Mouse (Mus musculus) cerebellum, adult 9-11 months (tissue): ENCODE results near the gene Zap70.
"Not testable (repeated sequence)": the region's sequence is repeated elsewhere in the genome, so short reads cannot be mapped to it uniquely, and the experiment has no call there.

Experiments used
- DNase-seq: peaks from one replicate; pipeline ENCODE4 v3.0.0; 2022

The Zap70 gene

DNA sequence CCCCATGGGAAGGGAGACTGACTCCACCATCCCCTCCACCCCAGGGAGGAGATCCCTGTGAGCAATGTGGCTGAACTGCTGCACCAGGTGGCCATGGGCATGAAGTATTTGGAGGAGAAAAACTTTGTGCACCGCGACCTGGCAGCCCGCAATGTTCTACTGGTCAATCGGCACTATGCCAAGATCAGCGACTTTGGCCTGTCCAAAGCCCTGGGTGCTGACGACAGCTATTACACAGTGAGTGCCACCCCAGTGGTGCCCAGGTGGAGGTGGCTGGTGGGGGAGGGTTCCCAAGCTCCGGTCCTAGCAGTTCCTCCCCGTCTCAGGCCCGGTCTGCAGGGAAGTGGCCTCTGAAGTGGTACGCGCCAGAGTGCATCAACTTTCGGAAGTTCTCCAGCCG is 19.2 kb downstream of the Zap70 start:
- no peak for DNase-seq

DNA sequence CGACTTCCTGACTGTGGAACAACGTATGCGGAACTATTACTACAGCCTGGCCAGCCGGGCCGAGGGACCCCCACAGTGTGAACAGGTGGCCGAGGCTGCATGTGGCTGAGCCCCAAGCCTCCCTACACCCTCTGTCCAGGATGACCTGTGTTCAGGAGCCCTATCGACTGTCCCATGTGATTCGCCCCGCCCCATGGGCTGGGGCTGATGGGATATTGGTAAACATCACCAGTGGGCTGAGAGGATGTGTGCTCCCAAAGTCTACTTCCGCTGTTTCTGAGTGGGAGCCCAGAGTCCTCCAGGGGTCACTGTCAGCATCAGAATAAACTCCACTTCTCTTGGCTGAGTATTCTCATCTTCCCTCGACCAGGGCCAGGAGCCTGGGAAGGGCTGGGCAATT is 20.9 kb downstream of the Zap70 start:
- DNase-seq = peak; percentile 45

DNA sequence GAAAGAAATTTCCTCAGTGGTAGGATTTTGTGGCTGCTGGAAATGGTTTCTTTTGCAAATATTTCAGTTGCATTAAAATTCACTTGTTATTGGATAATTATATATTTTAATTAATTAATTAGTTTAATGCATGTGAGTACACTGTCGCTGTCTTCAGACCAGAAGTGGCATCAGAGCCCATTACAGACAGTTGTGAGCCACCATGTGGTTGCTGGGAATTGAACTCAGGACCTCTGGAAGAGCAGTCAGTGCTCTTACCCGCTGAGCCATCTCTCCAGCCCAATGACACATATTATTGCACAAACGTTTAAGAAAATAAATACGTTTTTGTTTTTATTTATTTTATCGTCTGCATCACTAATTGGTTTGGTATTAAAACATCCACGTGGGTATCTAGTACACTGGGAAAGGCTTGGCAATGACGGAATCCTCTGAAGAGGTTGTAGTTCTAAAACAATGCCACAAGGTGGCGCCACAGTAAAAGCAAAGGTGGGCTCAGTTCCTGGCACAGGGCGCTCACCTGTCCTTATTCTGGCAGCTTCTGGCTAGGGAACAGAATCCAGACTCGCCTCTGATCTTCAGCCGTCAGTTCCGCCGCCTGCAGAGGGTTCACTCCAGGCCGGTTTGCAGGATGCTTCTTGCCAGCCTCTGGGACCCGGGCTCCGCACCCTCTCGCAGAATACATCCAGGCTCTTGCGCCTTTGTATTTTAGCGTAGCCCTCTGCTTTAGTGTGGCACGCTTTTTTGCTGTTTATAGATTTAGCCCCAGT is 23.0 kb downstream of the Zap70 start:
- peak; percentile 91 for DNase-seq

DNA sequence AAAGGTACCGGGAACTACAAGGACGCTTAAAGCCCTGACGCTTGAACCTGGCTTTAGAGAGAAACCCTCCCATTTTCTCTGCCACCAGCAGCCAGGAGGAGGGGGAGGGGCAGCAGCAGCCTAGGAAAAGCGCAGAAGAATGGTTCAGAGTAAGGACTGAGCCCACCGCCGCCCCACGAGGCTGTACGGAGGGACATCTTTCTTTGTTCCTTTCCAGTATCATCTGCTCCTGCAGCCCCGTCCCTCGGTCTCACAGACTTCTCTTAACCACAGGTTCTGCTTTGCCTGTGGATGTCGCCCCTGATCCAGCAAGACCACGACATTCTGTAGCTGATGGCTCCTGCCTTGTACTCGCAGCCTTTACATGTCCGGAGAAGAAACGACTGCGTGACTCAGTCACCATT is 23.6 kb downstream of the Zap70 start:
- DNase-seq = peak; percentile 40

DNA sequence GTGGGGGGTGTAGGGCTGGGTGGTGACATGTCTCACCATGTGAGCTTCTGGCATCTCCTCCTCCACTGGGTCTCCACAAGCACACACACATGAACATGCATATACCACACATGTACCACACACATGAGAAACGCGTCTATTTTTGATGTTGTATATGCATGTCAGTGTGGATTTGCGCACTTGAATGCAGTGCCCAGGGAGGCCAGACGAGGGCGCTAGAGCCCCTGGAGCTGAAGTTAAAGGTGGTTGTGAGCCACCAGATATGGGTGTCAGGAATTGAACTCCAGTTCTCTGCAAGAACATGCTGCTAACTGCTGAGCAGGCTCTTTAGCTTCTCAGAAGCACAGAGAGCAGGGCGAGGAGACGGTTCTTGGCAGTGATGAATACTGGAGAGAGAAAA is 24.8 kb downstream of the Zap70 start:
- no peak for DNase-seq

DNA sequence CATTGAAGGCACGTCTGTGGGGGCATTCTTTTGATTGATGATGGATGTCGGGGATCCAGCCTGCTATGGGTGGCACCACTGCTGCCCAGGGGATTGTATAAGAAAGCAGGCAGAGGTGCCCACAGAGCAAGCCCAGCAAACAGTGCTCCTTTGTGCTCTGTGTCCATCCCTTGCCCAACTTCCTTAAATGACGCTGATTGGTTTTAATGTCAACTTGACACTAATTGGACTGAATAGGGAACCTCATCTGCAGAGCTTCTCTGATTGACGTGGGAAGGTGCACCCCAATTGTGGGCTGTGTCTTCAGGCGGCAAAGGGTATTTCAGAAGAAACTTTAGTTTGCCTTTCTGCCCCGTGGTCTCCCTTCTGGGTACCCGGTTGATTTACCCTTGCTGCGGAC is 27.8 kb downstream of the Zap70 start:
- no peak for DNase-seq

DNA sequence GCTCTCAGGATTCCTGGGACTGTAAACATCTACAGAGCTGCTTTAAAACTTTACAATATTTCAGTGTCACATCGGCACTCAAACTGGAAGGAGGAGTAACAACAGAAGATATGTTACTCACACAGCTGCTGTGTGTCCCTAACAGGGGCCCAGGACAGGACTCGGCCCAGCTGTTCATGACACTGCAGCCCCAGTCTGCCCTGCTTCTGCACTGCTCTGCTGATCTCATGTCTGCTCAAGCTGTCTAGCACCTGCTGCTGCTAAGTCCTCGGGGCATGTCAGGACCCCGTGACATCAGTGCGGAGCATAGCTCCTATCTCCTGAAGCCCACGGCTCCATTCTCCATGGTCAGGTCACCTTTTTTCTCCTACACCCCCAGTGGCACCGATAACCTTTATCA is 35.1 kb downstream of the Zap70 start:
- DNase-seq = no peak

DNA sequence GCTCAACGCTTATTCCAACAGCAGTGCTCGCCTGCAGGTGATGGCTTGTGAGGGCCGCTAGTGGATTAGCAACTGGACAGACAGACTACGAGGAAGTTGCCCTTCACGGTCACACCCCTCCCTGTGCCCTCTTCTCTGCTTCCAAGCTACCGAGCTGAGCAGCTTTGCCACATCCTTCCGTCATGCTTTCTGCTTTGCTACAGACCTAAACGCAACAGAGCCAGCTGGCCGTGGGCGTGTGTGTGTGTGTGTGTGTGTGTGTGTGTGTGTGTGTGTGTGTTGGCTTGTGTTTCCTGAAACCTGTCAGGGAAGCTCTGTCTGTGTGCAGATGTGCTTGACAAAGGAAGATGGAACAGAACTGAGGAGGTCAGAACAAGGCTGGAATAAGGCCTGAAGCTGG is 35.9 kb downstream of the Zap70 start:
- no peak for DNase-seq

DNA sequence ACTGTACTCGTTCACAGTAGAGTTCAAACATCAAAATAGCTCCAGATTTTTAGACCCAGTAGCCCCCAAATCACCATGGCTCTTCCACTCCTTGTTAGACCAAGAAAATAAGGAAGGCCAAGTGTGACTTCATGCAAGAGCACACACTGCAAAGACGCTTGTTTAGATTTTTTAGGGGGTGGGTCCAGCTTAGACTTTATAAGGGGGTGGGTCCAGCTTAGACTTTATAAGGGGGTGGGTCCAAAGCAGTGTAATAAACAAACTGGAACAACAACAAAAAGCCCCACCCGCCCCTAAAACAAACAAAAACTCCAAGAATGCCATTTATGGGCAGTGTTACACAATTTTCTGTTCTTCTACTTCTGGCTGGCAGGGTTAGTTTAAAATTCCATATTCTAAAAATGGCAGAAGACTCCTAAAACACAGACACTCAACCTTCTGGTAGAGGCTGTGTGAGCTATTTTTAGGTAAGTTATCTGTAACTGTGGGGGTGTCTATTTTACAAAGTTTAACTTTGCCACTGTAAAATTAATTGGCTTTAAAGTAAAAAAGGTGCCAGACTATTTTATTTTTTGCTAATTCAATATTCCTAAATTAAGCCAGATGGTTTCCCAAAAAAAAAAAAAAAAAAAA is 38.9 kb downstream of the Zap70 start:
- no peak for DNase-seq

DNA sequence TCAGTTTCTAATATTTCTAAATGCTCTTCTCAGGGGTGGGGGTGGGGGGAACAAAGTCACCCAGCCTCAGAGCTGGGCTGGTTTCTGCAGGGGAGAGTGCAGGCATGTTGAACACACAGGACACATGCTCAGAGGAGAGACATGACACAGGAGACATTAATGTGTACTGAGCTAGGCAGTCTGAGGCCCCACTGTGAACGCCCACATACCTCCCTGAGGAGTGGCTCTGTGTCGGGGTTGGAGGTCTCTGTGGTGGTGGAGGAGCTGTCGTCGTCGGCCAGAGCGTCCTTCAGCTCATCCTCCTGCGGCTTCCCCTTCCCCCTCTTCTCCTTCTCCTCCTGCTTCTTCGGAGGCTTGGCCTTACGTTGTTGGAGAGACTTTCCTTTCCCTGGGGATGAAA is 42.7 kb downstream of the Zap70 start:
- no peak for DNase-seq

DNA sequence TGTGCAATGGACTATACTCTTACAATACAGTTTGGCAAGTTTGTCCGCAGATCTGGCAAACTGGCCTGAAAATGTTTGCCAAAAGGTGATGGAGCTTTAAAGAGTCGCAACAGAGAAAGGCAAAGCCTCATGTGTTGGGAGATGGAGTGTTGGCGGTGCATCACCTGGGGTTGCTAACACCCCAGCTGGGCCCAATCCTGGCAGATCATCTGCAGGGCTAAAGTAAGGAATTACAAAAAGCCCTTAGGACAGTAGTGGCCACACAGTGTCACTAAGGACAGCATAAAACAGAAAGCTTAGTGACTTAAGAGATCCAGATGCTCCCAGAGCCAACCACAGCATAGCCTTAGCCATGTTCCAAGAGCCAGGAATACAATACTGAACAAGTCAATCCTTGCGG is 43.2 kb downstream of the Zap70 start:
- DNase-seq = no peak

DNA sequence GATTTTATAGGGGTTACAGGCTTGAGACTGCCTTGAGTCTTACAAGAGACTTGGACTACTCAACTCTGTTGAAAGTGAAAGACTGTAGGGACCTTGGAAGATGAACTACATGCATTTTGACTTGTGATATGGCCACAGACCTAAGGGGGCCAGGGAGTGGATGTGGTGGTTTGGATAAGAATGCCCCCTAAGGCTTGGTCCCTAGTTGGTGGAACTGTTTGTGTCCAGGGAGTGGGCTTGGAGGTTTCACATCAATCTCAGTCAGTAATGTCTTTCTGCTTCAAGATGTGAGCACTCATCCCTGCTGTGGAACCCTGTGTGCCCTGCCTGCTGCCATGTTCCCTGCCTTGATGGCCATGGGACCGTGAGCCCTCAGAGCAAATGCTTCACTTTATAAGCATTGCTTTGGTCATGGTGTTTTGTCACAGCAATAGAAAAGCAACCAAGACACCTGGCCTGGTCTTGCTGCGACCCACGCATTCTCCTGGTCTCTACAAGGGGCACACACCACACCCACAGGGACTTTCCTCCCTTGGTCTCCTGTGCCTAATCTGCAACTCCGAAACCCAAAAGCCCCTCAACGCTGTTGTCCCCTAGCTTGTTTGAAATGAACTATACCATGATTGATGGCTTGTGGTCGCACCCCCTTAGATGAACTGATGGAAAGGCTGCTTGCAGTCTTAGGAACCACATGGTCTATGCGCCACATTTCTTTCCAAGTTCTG is 44.7 kb downstream of the Zap70 start:
- no peak for DNase-seq

DNA sequence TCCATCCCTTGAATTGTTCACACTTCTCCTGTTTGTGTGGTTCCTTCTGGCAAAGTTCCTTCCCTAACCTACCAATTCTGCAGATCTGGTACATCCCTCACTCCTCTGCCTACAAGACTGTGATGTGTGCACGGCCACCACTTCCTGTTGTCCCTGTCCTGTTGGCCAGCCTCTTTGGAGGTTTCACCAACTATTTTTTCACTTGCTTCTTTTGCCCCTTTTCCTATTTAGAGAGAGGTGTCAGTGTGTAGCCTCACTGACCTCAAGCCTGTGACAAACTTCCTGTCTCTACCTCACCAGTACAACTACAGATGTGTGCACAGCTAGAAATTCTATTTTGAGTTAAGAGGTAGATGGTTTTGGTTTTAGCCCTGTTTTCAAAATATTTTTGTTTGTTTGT is 45.5 kb downstream of the Zap70 start:
- no peak for DNase-seq

DNA sequence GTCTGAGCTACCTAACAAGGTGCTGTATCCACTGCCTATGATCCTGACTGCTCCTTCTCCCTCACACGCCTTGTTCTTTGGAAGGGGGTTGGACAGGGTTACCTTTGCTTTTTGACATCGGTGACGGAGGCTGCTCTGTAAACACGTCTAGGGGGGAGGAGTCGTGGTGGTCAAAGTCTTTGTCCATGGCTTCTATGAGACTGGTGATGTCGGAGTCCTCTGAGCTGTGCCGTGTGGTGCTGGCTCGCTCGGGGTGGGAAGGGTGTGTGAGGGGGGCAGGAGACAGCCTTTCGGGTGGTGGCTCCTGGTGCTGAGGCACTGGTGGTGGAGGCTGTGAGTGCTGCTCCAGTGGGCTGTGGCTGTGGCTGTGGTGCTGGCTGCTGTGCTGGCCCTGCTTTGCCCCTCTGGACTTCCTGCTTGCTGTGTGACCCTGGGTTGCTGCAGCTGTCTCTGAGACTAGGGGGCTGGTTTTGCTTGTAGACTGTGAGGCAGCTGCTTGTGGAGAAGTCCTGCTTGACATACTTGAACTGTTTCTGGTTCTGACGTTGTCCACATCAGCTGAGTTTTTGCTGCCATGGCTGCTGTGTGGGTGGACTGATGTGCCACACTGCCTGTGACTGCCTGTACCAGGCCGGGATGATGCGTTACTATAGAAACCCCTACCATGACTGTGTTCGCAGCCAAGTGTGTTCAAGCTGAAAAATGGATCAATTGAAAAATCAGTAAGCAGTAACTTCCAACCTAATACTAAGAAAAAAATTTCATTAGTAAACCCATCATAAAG is 46.4 kb downstream of the Zap70 start:
- DNase-seq = no peak

DNA sequence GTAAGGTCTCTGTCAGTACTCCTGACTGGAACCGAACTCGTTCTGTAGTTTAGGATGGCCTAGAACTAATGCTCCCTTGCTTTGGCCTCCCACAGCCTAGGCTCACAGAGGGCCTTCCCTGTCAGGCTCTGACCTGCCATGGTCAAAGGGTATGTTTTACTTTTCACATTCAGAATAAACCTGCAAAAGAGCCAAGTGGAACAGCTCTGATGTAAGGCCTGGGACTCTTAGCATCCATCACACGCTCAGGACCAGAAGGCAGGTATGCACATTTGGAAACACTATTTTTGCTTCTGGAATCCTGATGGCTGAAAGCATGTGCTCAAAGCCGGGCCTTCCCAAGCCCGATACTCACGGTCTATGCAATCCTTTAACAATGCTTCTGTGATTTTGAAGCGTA is 50.2 kb downstream of the Zap70 start:
- DNase-seq = no peak

DNA sequence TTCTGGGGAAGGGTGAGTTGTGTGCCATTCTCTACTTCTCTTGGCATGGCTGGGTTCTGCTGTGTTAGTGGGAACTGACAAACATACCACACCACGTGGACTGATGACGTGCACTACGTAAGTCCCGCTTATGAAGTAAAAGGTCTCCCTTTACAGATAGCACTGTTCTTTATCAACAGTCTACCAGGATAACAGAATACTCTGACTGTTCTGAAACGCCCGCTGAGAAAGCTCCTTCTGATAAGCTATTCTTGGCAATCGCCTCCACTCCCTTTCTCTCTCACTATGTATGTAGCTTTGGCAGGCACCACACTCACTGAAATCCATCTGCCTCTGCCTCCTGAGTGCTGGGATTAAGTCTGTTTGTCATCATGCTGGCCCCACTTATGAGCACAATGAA is 51.8 kb downstream of the Zap70 start:
- DNase-seq = peak; percentile 28

DNA sequence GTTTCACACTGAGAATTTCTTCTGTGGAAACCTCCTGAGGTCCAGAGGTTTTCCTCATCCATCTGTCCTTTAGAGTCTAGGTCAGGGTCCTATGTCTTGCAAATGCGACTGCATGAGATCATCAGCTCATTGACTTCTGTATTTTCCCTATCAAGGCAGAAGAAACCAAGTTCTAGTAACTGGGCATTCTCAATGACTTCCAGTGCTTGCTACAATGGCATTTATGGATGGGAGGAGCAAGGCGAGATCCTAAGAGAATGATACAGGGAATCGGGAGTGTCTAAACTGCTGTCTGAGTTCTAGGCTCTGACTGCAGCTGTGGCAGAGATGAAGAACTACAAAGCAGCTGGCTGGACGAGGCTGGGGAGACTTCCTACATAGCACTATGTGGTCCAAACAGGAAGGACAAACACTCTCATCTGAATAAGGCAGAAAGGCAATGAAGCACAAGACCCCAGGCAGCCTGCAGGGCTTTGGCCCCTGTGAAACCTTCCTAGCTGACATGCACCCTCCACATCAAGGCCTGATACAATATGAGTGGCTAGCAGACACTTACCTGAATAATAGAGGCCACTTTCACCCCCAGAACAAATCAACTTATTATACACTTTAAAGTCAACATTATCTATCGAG is 52.8 kb downstream of the Zap70 start:
- DNase-seq = no peak

DNA sequence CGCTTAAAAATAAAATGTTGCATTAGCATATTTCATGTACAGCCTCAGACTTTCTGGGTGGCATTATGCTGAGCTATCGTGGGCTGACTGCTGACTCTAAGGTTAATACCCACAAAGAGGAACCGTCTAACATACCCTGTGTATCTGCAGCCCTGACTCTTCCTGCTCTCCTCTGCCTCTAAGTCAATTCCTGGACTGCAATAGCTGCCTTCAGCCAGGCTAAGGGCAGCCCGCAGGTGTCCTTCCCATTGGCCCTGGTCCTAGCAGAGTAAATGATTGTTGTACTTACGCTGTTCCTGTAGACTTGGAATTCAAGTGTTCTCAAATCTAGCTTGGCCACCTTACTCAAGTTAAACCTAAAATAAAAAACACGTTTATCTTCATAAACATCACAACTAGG is 53.6 kb downstream of the Zap70 start:
- no peak for DNase-seq

DNA sequence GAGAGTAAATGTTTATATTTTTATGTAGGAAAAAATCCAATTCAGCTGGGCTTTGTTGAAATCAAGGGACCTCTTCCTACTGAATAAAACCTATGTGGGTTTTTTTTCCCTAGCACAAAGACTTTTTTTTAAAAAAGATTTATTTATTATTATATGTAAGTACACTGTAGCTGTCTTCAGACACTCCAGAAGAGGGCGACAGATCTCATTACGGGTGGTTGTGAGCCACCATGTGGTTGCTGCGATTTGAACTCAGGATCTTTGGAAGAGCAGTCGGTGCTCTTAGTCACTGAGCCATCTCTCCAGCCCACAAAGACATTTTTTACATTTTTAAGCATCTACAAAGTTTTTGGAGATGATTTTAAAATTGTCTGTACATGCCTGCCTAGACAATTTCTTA is 60.3 kb downstream of the Zap70 start:
- DNase-seq = not testable (repeated sequence)

DNA sequence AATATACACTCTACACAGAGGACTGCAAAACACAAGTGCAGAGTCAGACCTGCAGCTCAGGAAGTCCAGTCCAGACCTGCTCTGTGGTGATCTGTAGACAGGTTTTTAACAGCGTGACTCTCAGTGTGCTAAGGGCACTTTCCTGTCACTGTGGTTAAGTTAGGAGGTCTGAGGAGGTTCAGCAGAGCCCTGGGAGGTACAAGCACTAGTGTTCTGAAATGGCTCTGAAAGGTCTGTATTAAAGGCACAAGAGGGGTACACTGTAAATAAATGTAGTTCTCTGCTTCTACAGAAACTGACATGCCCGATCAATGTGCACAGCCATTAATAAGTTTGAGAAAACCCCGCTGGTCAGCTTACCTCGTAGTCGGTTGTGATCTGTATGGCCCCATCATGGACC is 62.8 kb downstream of the Zap70 start:
- no peak for DNase-seq

DNA sequence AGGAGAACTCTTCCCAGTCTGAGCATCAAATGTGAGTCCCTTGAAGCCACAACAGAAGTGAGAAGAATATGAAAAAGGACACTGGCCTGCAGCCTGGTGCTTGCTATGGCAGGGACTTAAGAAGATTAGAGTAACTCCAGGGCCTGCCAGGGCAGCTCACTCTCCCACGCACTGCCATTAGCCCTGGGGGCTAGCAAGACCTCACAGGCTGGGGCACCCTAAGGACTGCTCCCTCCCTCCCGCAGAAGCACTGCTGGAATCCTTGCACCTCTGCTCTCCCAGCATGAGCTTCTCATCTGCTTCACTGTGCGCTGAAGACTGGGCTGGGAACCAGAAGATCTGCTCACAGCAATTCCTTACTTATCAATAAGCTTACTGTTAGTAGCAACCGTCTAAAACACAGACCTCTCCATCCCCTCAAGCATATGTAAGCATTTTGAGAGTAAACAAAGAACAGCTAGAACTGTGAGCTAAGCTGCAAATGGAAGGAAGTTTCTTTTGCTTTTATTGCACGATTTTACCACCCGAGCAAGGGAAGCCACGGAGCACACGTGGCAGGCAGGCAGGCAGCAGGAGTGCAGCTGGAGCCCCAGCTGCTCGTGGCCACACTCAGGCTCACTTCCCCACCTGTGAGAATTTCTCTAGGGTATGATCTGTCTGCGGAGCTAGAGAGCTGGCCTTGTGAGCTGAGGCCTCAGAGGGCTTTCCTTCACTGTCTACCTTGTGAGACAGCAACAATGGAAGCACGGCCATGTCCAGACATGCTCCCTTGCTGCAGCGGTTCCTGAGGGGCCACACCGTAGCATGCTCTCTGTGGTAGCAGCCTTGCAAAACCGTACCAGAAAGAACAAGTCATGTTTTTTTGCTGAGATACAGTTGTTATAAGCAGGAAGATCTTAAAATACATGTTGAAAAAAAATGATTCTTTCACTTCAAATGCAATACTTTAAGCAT is 69.6 kb downstream of the Zap70 start:
- DNase-seq = no peak
